Mouse (Mus musculus) myocyte (in vitro differentiated cells): ENCODE data around the gene Add3. TPM values are rescaled to one million over a fixed set of nuclear protein-coding genes. Genes with fewer than 3 reads are reported as not detected.

ENCODE experiments used
- H3K27me3 ChIP-seq: one replicate; pipeline ENCODE4 v1.6.1; 2011; ENCODE audit not compliant: control insufficient read depth, insufficient read depth, insufficient read length
- H3K36me3 ChIP-seq: one replicate; pipeline ENCODE4 v1.6.1; 2011; ENCODE audit not compliant: control insufficient read depth, insufficient read depth
- H3K4me2 ChIP-seq: one replicate; pipeline ENCODE4 v1.6.1; 2011; ENCODE audit warnings: low read depth, control low read depth
- H3K4me3 ChIP-seq: one replicate; pipeline ENCODE4 v1.5.1; 2011; ENCODE audit warnings: mild to moderate bottlenecking, control low read depth, moderate library complexity
- H3K79me2 ChIP-seq: one replicate; pipeline ENCODE4 v1.6.1; 2011; ENCODE audit not compliant: control insufficient read depth, insufficient read depth
- H3ac ChIP-seq: one replicate; pipeline ENCODE4 v1.6.1; 2011; ENCODE audit not compliant: control insufficient read depth, insufficient read length
- CEBPB ChIP-seq: IDR thresholded peaks from 2 replicates; pipeline ENCODE4 v1.6.1; 2011; ENCODE audit warnings: mild to moderate bottlenecking, moderate library complexity; ENCODE audit not compliant: poor library complexity, insufficient read depth, severe bottlenecking
- E2F4 ChIP-seq: IDR thresholded peaks from one replicate; pipeline ENCODE4 v1.6.1; 2011; ENCODE audit warnings: mild to moderate bottlenecking, control low read depth, moderate library complexity; ENCODE audit not compliant: insufficient read depth
- MAX ChIP-seq: IDR thresholded peaks from one replicate; pipeline ENCODE4 v1.6.1; 2011; ENCODE audit warnings: low read depth, mild to moderate bottlenecking, control low read depth
- MYOD1 ChIP-seq, 3 experiments: IDR thresholded peaks; one replicate each; pipeline ENCODE4 v1.6.1; 2011; ENCODE audit warnings: control low read depth in 2 of 3, low read depth in 2 of 3, mild to moderate bottlenecking in 2 of 3, moderate library complexity in 1 of 3; ENCODE audit not compliant: insufficient read length in 2 of 3, control insufficient read depth in 1 of 3
- MYOG ChIP-seq, 3 experiments: IDR thresholded peaks; one replicate each; pipeline ENCODE4 v1.6.1; 2011; ENCODE audit warnings: control low read depth in 2 of 3, low read depth in 2 of 3, mild to moderate bottlenecking in 2 of 3; ENCODE audit not compliant: insufficient read length in 2 of 3, control insufficient read depth in 1 of 3, insufficient read depth in 1 of 3
- POLR2A ChIP-seq: IDR thresholded peaks from one replicate; pipeline ENCODE4 v1.6.1; 2011; ENCODE audit warnings: low read depth, mild to moderate bottlenecking, control low read depth, moderate library complexity; ENCODE audit not compliant: insufficient read length
- POLR2AphosphoS2 ChIP-seq: IDR thresholded peaks from one replicate; pipeline ENCODE4 v1.6.1; 2011; ENCODE audit warnings: low read depth, control low read depth; ENCODE audit not compliant: insufficient read length
- REST ChIP-seq: IDR thresholded peaks from one replicate; pipeline ENCODE4 v1.6.1; 2011; ENCODE audit warnings: mild to moderate bottlenecking, control low read depth, moderate library complexity; ENCODE audit not compliant: insufficient read depth, insufficient read length
- SRF ChIP-seq: IDR thresholded peaks from one replicate; pipeline ENCODE4 v1.6.1; 2011; ENCODE audit warnings: low read depth; ENCODE audit not compliant: control insufficient read depth, insufficient read length
- TCF12 ChIP-seq: IDR thresholded peaks from one replicate; pipeline ENCODE4 v1.6.1; 2011; ENCODE audit warnings: mild to moderate bottlenecking, control low read depth; ENCODE audit not compliant: poor library complexity, insufficient read depth, severe bottlenecking
- TCF3 ChIP-seq: IDR thresholded peaks from one replicate; pipeline ENCODE4 v1.6.1; 2011; ENCODE audit warnings: low read depth, control low read depth; ENCODE audit not compliant: insufficient read length
- USF1 ChIP-seq: IDR thresholded peaks from one replicate; pipeline ENCODE4 v1.6.1; 2011; ENCODE audit warnings: low read depth, mild to moderate bottlenecking, control low read depth, moderate library complexity
- polyA plus RNA-seq: library from polyadenylated mRNA; unstranded; fragments of >200 nt; fragmentation: generic; extraction: Trizol; gene quantifications from one replicate; pipeline ENCODE4 v1.2.1, GENCODE M21; 2012; ENCODE audit warnings: missing spikeins

Gene Add3
- polyA plus RNA-seq, 1 experiment: 8.3 TPM

- Histone ChIP-seq H3K79me2 (no peaks in the 10 kb centered on the region), H3K4me3 (no peak overlapping the region), H3ac (no peak overlapping the region), H3K36me3 (no peaks in the 10 kb centered on the region), H3K27me3 (no peaks in the 10 kb centered on the region), H3K4me2 (no peak overlapping the region)
- TF ChIP-seq MYOG (IDR thresholded peaks at IDR 0.05; ENCODE audit: control insufficient read depth in 1 of 3, insufficient read depth in 1 of 3, insufficient read length in 2 of 3, low read depth in 2 of 3): no peak
- no peak for TF ChIP-seq TCF12
Observed at GRCm38 (mm10) chr19:53111996-53112590, 28.1 kb upstream of the Add3 start.

- H3ac ChIP-seq: no peak overlapping the region
- TF ChIP-seq E2F4: no peak
- TF ChIP-seq REST: no peak
- no peak for TF ChIP-seq USF1
- no peak for TF ChIP-seq POLR2A
- TF ChIP-seq TCF3: no peak
- TF ChIP-seq TCF12: no peak
- no peak overlapping the region for H3K4me3 ChIP-seq
- no peaks in the 10 kb centered on the region for H3K36me3 ChIP-seq
- H3K79me2 ChIP-seq: no peaks in the 10 kb centered on the region
- H3K4me2 ChIP-seq: no peak overlapping the region
- peaks cover 7% of the 10 kb centered on the region for H3K27me3 ChIP-seq
Observed at GRCm38 (mm10) chr19:53119255-53119795, 20.9 kb upstream of the Add3 start.

DNA sequence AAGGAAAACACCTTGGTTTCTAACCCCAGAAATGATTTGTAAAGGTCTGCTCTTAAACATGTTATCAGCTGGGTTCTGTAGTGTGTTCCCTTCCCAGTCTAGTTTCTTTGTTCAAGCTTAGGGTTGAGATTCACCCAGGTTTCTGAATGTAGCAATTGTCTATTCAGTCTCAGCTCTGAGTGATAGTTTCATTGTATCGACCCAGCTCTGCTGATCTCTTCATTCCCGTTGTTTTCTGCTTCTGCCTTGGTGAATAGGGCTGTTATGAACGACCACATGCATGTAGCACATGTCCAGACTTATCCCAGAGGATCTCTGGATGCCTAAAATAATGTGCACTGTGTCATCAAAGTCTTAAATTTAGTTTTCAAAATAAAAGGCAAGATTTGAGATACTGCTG, 19.8 kb upstream of the Add3 start:
- Histone ChIP-seq H3K4me2 (no peak overlapping the region), H3K79me2 (no peaks in the 10 kb centered on the region), H3K36me3 (no peaks in the 10 kb centered on the region), H3K27me3 (peaks cover 8% of the 10 kb centered on the region), H3K4me3 (no peak overlapping the region), H3ac (no peak overlapping the region)
- TF ChIP-seq MAX: no peak
- TF ChIP-seq MYOG (IDR thresholded peaks at IDR 0.05; ENCODE audit: control insufficient read depth in 1 of 3, insufficient read depth in 1 of 3, insufficient read length in 2 of 3, low read depth in 2 of 3): no peak
- no peak for TF ChIP-seq TCF12
- no peak for TF ChIP-seq SRF
- TF ChIP-seq POLR2AphosphoS2: no peak
- TF ChIP-seq USF1: no peak
- TF ChIP-seq E2F4: no peak
- TF ChIP-seq TCF3: no peak
- TF ChIP-seq POLR2A: no peak
- TF ChIP-seq CEBPB: no peak
- no peak for TF ChIP-seq MYOD1 (IDR thresholded peaks at IDR 0.05; ENCODE audit: control insufficient read depth in 1 of 3, insufficient read length in 2 of 3, low read depth in 2 of 3)
- no peak for TF ChIP-seq REST

DNA sequence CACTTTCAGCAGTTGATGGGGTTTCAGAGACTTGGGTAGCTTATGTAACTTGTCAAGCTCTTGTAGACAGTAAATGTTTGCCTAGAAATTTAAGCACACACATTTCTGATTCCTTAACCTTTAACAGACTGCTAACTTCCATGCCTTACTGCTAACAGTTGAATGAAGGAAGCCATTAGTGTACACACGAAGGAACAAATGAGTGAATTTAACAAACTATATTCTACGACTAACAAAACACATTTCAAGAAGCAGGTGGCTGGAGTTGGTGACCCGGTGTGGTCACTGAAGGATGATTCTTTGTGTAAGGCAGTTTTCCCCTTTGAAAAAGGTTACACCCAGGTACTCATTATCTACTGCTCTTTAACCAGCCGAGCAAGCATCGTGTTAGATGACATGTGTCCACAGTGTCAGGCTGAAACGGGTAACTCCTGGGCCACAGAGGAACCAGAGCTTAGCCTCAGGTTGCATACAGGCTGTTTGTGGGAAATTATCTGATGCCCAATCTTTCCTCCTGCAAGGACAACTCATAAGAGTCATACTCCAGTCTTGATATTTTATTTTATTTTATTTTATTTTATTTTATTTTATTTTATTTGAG, 17.5 kb upstream of the Add3 start:
- Histone ChIP-seq H3K4me3 (no peak overlapping the region), H3ac (no peak overlapping the region), H3K27me3 (peaks cover 8% of the 10 kb centered on the region), H3K4me2 (no peak overlapping the region), H3K36me3 (no peaks in the 10 kb centered on the region), H3K79me2 (no peaks in the 10 kb centered on the region)
- TF ChIP-seq REST: no peak
- no peak for TF ChIP-seq CEBPB
- TF ChIP-seq POLR2A: no peak
- no peak for TF ChIP-seq MAX
- TF ChIP-seq TCF12: no peak
- TF ChIP-seq TCF3: no peak
- TF ChIP-seq USF1: no peak
- no peak for TF ChIP-seq POLR2AphosphoS2
- no peak for TF ChIP-seq MYOG (IDR thresholded peaks at IDR 0.05; ENCODE audit: control insufficient read depth in 1 of 3, insufficient read depth in 1 of 3, insufficient read length in 2 of 3, low read depth in 2 of 3)

DNA sequence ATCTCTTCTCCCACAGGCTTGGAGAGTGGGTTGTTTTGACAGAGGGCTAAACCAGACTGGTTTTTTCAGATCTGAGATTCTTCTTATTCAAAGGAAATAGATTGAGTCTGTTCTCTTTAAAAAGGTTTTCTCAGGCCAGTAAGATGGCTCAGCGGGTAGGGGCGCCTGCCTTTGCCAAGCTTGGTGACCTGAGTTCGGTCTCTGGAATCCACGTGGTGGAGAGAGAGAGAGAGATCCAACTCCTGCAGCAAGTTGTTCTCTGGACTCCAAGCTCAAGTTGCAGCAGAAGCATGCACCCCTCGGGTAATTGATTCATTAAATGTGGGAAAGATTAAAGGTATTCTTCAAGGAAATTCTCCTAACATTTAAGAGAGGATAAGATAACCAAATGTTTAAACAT, 16.9 kb upstream of the Add3 start:
- H3K79me2 ChIP-seq: no peaks in the 10 kb centered on the region
- H3K4me2 ChIP-seq: no peak overlapping the region
- no peak overlapping the region for H3ac ChIP-seq
- H3K36me3 ChIP-seq: no peaks in the 10 kb centered on the region
- H3K27me3 ChIP-seq: peaks cover 8% of the 10 kb centered on the region
- TF ChIP-seq USF1 (no peak), POLR2AphosphoS2 (no peak), SRF (no peak), TCF12 (no peak), E2F4 (no peak), MYOD1 (IDR thresholded peaks at IDR 0.05; ENCODE audit: control insufficient read depth in 1 of 3, insufficient read length in 2 of 3, low read depth in 2 of 3) (no peak), MAX (no peak), TCF3 (no peak), POLR2A (no peak), CEBPB (no peak), REST (no peak), MYOG (IDR thresholded peaks at IDR 0.05; ENCODE audit: control insufficient read depth in 1 of 3, insufficient read depth in 1 of 3, insufficient read length in 2 of 3, low read depth in 2 of 3) (no peak)
- H3K4me3 ChIP-seq: no peak overlapping the region
